Mouse (Mus musculus) layer of hippocampus, postnatal 14 days (tissue): ENCODE measurements at regions not wholly inside any gene's neighbourhood (a gene's known extent, or its start where the extent isn't known, plus 50 kb on each side); places are given as distances from the start of the nearest gene placed in this dataset.

ENCODE experiments used
- DNase-seq, 2 experiments: peaks; one replicate each; pipeline ENCODE4 v3.0.0; 2021 to 2022; ENCODE audit warnings: low spot score in 2 of 2, mixed read lengths in 1 of 2

GRCm38 (mm10) chr6:67186537-67187274, 51.3 kb upstream of the Serbp1 start:
- no peak for DNase-seq

GRCm38 (mm10) chr6:67184662-67185061, 53.3 kb upstream of the Serbp1 start:
- DNase-seq, result no peak

GRCm38 (mm10) chr6:67183481-67184215, 54.3 kb upstream of the Serbp1 start:
- no peak for DNase-seq

- no peak for DNase-seq
These were observed 55.5 kb upstream of the Serbp1 start for GRCm38 (mm10) chr6:67182453-67182852.

- DNase-seq, result no peak
These were observed 56.5 kb upstream of the Serbp1 start for GRCm38 (mm10) chr6:67181459-67181858.

- no peak for DNase-seq
These were observed 58.6 kb upstream of the Serbp1 start for GRCm38 (mm10) chr6:67179416-67179815.

- no peak for DNase-seq
These were observed 59.4 kb upstream of the Serbp1 start for GRCm38 (mm10) chr6:67178531-67178930.

GRCm38 (mm10) chr6:67178101-67178500, 59.9 kb upstream of the Serbp1 start:
- DNase-seq, result no peak

GRCm38 (mm10) chr6:67170674-67170946, 67.4 kb upstream of the Serbp1 start:
- no peak for DNase-seq

GRCm38 (mm10) chr6:67169873-67170673, 67.9 kb upstream of the Serbp1 start:
- DNase-seq, result peak; percentile 32 to 62

GRCm38 (mm10) chr6:67168803-67169202, 69.2 kb upstream of the Serbp1 start:
- no peak for DNase-seq

GRCm38 (mm10) chr6:67168031-67168777, 69.8 kb upstream of the Serbp1 start:
- peak; percentile 52 to 61 for DNase-seq

- DNase-seq, result no peak
These were observed 72.9 kb upstream of the Serbp1 start for GRCm38 (mm10) chr6:67165091-67165490.

- DNase-seq, result no peak
These were observed 74.0 kb upstream of the Serbp1 start for GRCm38 (mm10) chr6:67163947-67164346.

- DNase-seq, result no peak
These were observed 75.2 kb upstream of the Serbp1 start for GRCm38 (mm10) chr6:67162814-67163213.

- DNase-seq, result no peak
These were observed 76.4 kb upstream of the Serbp1 start for GRCm38 (mm10) chr6:67161610-67162009.

- DNase-seq, result no peak
These were observed 77.4 kb upstream of the Serbp1 start for GRCm38 (mm10) chr6:67160564-67160963.

- no peak for DNase-seq
These were observed 78.1 kb upstream of the Serbp1 start for GRCm38 (mm10) chr6:67159726-67160523.

GRCm38 (mm10) chr6:67159224-67159623, 78.8 kb upstream of the Serbp1 start:
- DNase-seq, result no peak

- peak; percentile 80 to 90 for DNase-seq
These were observed 79.2 kb upstream of the Serbp1 start for GRCm38 (mm10) chr6:67158765-67159164.
